Mouse (Mus musculus): ENCODE data around the gene Igflr1.

Igflr1 gene

DNA sequence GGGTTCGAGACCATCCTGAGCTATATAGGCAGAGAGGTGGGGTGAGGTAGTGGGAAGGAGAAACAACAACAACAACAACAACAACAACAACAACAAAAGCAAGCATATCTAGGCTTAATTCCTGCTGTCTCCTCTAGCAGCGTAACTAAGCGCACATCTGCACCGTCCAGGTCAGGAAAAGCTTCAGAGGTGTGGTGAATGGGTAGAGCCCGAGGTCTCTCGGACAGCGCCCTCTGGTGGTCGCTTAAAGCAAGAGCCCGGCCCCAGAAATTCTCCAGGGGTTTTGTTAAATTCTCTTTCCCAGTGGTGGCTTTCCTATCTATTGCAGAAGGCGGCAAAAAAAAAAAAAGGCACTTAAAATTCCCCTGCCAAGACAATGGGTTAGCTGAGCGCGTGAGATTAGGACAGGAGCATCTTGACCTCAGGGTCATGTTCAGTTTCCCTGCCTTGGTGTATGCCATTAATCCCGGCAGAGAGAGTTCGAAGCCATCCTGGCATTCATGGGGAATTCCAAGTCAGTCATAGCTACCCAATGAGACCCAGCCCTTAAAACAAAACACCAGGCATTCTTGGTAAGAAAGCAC lies 48.4 kb downstream of the Igflr1 start:
- in situ Hi-C loops (cut with MboI): no loop called here

DNA sequence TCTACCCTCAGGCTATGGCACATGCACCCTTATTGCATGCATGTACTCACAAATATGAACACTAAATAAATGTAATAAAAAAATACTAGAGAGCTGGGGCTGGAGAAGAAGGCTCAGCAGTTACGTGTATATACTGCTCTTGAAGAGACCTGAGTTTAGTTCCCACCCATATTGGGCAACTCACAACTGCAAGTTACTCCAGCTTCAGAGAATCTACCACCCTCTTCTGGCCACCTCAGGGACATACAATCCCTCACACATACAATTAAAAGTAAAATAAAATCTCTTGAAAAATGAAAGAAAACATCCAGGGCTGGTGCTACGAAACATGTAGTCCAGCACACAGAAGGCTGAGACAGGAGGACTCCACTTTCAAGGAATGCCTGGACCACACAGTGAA lies 49.2 kb downstream of the Igflr1 start:
- in situ Hi-C loops (cut with MboI): no loop called here

DNA sequence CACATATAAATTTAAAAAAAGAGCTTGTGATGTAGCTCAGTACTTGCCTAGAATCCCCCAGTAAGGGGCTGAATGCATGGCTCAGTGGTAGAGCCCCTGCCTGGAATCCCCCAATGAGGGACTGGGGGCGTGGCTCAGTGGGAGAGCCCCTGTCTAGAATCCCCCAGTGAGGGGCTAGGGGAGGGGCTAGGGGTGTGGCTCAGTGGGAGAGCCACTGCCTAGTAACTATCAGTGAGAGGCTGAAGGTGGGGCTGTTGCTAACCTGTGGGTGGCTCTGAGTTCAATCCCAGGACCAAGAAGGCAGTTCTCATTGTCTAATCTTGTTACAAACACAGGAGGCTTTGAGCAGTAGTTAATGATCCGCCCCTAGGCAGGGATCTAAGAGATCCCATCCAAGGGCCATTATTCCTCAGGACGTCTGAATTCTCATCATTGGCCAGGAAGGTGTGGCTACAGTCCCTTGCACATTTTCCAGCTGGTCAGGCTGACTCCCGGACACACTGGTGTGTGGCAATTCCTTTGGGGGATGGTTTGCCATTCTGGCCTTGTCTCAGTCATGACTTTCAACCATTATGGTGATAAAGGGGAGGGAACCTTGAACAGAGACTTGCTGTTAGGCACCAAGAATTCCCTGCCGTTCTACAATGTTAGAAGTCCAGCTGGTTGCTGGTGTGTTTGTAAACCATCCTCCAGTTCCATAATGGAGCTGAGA lies 50.0 kb downstream of the Igflr1 start:
- in situ Hi-C loops (cut with MboI): no loop called here
